Mouse (Mus musculus) thymus, postnatal 0 days (tissue): Measurements from ENCODE around the gene Gm21900. TPM values are rescaled to one million over a fixed set of nuclear protein-coding genes. Genes with fewer than 3 reads are reported as not detected.
"Not testable (repeated sequence)": the region's sequence is repeated elsewhere in the genome, so short reads cannot be mapped to it uniquely, and the experiment has no call there.

Experiments
- DNase-seq: peaks from one replicate; pipeline ENCODE4 v3.0.0-alpha.2; 2015; ENCODE audit warnings: low spot score
- polyA plus RNA-seq: library from polyadenylated mRNA; unstranded; fragments of >200 nt; fragmentation: Nextera tagmentation; extraction: Ambion mirVana; gene quantifications from 2 replicates; pipeline ENCODE4 v1.2.1, GENCODE M21; 2015

Gene Gm21900
- not detected in 2 replicates for polyA plus RNA-seq

DNA sequence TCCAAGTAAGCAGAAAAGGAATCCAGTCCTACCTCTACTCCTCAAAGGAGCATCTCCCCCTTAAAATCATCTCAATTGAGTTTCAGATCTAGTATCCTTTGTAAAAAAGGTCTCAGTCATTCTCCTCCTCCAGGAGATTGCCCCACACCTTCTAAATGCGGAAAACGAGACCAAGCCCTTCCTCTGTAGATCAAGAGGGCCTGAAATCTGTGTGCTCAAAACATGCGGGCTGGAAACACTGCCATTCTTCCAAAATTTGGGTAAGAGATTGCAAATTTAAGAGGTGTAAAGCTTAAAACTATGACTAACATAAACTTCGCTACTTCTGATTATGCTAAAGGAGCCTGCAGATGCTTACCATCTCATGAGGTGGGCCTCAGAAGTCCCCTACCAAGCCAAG is at the start of gene Gm21900:
Gm21900 (plus strand) TSS at position 301 of the 400 bp plus-strand sequence.
- not testable (repeated sequence) for DNase-seq

DNA sequence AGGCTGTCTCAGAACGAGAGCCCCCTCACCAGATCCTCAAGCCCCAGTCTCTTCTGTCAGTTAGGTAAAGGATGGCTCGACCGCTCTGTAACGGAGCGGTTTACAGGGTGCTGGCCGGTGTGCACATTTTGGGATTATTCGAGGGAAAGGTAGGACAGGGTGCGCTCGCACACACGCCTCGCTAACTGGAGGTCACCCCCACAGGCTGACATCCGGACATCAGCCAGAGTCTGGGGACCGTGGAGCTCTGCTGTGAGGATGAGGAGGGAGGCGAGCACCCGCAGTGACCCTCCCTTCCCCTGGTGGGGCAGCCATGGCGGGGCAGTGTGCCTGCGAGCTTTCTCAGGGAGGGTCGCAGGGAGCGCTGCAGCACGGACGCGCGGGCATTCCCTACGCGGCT is 27.4 kb downstream of the Gm21900 start:
- DNase-seq: not testable (repeated sequence)

Other genes starting within 250 kb of the Gm21900 start
- not detected in 2 replicates for gene Gm28510, start 203.6 kb upstream of the Gm21900 start, polyA plus RNA-seq
- gene Gm20737, start 80.3 kb upstream of the Gm21900 start, polyA plus RNA-seq: not detected in 2 replicates
- gene Gm21775, start 62.9 kb upstream of the Gm21900 start, polyA plus RNA-seq: not detected in 2 replicates
- not detected in 2 replicates for gene Gm20777, start 136.1 kb downstream of the Gm21900 start, polyA plus RNA-seq